Mouse (Mus musculus): ENCODE data around the gene Mvb12b. TPM values are rescaled to one million over a fixed set of nuclear protein-coding genes. Genes with fewer than 3 reads are reported as not detected.

The Mvb12b gene
- polyA plus RNA-seq, 1 experiment from 2014 or later, result 57.8 TPM

DNA sequence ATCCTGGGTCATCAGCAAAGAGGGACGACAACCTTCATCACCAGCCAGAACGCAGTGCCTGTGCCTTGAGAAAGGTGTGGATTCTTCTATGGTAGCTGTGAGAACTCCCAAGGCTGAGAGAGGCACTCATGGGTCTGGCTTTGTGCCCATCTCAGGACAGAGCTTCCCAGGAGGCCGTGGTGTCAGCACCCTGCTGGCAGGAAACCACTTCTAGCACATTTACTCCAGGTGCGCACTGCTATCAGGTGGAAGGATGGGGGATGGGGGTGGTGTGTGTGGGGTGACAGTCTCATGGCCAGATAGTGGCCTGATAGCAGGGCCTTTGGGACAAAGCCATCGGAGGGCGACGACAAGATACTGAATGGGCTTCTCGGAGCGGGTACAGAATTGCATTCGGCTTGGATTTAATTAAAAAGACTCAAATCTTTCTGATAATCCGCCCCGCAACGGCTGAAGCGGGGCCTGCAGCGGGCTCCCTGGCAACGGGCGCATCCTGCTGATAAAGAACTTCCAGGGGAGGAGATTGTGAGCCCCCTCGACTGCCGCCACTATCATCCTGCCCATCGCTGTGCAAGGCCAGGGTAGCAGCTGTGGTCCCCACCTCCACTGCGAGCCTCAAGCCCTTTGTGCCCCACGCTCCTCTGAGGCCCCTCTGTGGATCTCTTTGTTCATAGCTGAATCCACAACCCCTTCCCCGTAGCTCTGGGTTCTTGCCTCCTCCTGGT lies 198.4 kb downstream of the Mvb12b start:
- no peaks in the 10 kb centered on the region for H3K9me3 ChIP-seq
- WGBS, result 53% methylated on average over 23 of the region's 23 CpGs
- no peak overlapping the region for H3K4me2 ChIP-seq (replicated peaks)

DNA sequence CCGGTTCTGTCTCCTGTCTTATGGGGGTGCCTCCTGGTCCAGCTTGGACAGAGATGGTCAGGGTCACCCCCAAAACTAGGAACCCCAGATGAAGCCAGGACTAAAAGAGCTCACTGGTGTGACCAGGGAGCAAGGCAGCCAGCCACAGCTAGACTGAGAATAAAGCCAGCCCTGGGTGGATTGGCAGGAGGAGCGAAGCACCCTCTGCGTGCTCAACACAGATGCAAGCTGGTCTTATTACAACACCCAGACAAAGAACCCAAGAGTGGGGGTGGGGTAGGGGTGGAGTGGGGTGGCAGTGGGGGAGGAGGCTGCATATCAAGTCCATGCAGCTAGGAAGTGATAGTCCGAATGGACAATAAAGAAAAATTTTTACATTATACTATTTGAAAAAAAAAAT lies 204.2 kb downstream of the Mvb12b start:
- H3K4me1 ChIP-seq, result peaks cover 8% of the 10 kb centered on the region
- no peak overlapping the region for H3K27ac ChIP-seq
- ATAC-seq (ENCODE audit: low FRiP score, low read depth), result no peak
- H3K9me3 ChIP-seq, result no peaks in the 10 kb centered on the region
- H3K9ac ChIP-seq, result no peak overlapping the region
- no peak overlapping the region for H3K4me3 ChIP-seq
- H3K27me3 ChIP-seq (replicated peaks), result no peaks in the 10 kb centered on the region
- H3K4me2 ChIP-seq (replicated peaks), result no peak overlapping the region
- 61% methylated on average over 4 of the region's 4 CpGs for WGBS
- no peaks in the 10 kb centered on the region for H3K36me3 ChIP-seq

More for the DNA sequence above, 198.4 kb downstream of the Mvb12b start:
- 0 out of 2 replicates have a peak, but pooled peaks have one; percentile 37 for ATAC-seq (ENCODE audit: low FRiP score, low read depth)
- H3K36me3 ChIP-seq, result no peaks in the 10 kb centered on the region
- H3K27ac ChIP-seq, result no peak overlapping the region
- H3K27me3 ChIP-seq (replicated peaks), result peaks cover 5% of the 10 kb centered on the region
- H3K4me1 ChIP-seq, result peaks cover 7% of the 10 kb centered on the region; the same call in 1 of the 2 replicates
- H3K4me3 ChIP-seq, result no peak overlapping the region
- H3K9ac ChIP-seq, result no peak overlapping the region

DNA sequence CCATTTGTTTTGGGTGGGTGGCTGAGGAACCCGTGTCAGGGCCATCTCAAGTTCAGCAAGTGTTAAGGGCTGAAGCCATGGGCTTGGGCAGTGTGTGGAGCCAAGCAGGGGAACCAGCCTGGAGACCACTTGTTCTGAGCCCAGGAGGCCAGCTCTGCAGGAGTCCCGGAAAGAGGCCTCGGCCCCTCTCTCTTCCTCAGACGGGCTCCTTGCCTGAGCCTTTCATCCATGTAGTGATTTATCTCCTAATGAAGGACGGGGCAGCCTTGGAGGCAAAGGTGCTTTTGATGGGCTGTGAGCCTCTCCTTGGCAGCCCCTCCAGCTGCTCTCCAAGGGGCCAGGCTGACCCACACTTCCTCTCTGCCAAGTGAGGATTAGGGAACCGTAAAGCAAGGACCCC lies 204.7 kb downstream of the Mvb12b start:
- WGBS, result 16% methylated on average over 6 of the region's 6 CpGs
- Histone ChIP-seq H3K9me3 (no peaks in the 10 kb centered on the region), H3K27me3 (replicated peaks) (no peaks in the 10 kb centered on the region), H3K4me2 (replicated peaks) (no peak overlapping the region), H3K9ac (no peak overlapping the region), H3K4me1 (peaks cover 8% of the 10 kb centered on the region), H3K27ac (no peak overlapping the region), H3K36me3 (no peaks in the 10 kb centered on the region), H3K4me3 (no peak overlapping the region)
- ATAC-seq (ENCODE audit: low FRiP score, low read depth), result no peak

DNA sequence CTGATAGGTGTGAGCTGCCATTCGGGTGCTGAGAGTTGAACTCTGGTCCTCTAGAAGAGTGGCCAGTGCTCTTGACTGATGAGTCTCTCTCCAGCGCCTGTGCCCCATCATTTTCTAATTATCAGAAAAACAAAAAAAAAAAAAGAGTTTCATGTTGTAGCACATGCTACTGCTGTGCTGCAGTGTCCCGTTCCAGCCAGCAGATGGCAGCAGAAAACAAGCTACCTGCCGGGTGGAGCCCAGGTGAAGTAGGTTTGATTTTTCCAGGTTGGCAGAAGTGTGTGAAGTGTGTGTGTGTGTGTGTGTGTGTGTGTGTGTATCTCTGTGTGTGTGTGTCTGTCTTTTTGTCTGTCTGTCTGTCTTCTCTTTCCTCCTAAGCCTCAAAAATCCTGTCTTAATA lies 205.5 kb downstream of the Mvb12b start:
- Histone ChIP-seq H3K27ac (no peak overlapping the region), H3K4me3 (no peak overlapping the region), H3K9me3 (no peaks in the 10 kb centered on the region), H3K9ac (no peak overlapping the region), H3K4me1 (peaks cover 8% of the 10 kb centered on the region), H3K36me3 (no peaks in the 10 kb centered on the region), H3K4me2 (replicated peaks) (no peak overlapping the region), H3K27me3 (replicated peaks) (no peaks in the 10 kb centered on the region)
- WGBS, result 17% methylated on average over 4 of the region's 4 CpGs
- ATAC-seq (ENCODE audit: low FRiP score, low read depth), result no peak

Other genes with a start within 250 kb of the Mvb12b start
- gene Lmx1b, start 247.4 kb downstream of the Mvb12b start, polyA plus RNA-seq (2016; fragmentation: Nextera tagmentation; extraction: Ambion mirVana), result 4.6 and 4.7 TPM in 2 replicates